Mouse (Mus musculus) splenic B cell, adult 2 months (primary cell): ENCODE data around the gene Tcea3.

ENCODE experiments used
- DNase-seq: peaks from one replicate; pipeline ENCODE4 v3.0.0-alpha.2; 2011; ENCODE audit warnings: low read depth, low spot score
- H3K27me3 ChIP-seq: 2 replicates; pipeline ENCODE4 v1.6.1; 2012; ENCODE audit warnings: mild to moderate bottlenecking, low read length, moderate library complexity, mixed read lengths; ENCODE audit not compliant: control insufficient read depth, poor library complexity, insufficient read depth, severe bottlenecking
- H3K36me3 ChIP-seq: 2 replicates; pipeline ENCODE4 v1.6.1; 2012; ENCODE audit warnings: mild to moderate bottlenecking, low read length, moderate library complexity, mixed read lengths; ENCODE audit not compliant: control insufficient read depth, poor library complexity, insufficient read depth, severe bottlenecking

The Tcea3 gene

GRCm38 (mm10) chr4:136247386-136247728 lies 172 bp upstream of the Tcea3 start:
- no peaks in the 10 kb centered on the region; the same call in 1 of the 2 replicates for H3K27me3 ChIP-seq
- no peaks in the 10 kb centered on the region for H3K36me3 ChIP-seq
- no peak for DNase-seq

DNA sequence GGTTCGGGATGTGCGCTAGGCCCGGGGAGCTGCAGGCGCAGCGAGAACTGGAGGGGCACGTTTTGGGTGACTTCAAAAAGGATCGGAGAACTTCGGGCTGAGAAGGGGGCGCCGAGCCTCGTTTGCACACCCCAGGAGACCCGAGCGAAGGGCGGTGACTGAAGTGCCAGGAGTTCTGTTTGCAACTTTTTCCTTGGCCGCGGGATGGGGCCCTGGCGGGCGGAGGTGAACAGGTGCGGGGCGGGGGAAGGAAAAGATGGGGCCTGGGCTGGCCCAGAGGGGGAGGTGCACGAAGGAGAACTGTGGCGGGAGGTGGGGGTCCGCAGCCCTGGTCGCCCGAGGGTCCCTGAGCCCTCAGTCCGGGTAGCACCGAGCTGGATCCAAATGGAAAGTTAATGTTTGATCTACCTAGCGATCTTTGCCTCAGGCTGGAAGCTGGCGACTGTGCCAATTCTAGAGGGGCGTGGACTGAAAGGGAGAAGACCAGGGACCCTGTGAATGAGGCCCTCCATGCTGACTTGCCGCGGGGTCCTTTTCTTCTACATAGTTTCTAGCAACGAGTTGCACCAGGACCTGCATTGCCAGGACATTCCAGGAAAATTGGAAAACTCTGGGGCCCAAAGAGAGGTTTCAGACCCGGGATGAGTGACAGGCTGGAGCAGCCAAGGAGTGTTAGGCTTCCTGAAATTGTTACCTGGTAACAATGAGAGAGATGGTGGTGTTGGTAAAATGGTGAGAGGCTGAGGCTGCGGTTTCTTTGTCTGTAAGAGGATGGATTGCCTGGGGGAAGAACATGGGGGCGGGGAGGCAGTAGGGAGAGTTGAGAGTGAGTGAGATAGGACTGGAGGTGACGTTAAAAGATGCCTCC lies 1.2 kb downstream of the Tcea3 start:
- DNase-seq = no peak

DNA sequence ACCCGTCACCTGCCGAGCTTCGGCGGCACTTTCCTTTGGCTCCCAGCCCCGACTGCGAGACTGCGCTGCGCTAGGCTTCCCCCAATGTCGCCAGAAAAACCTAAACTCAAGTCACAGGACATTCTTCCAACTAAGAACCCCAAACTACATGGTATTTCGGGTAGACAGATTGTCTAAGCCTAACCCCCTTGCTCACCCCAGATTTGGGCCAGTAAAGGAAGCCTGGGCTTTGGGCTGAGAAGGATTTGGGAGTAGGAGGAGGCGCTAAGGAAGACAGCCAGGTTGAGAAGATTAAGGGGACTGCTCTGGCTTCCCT lies 1.8 kb downstream of the Tcea3 start:
- DNase-seq = no peak
- Histone ChIP-seq H3K36me3 (no peaks in the 10 kb centered on the region), H3K27me3 (no peaks in the 10 kb centered on the region; the same call in 1 of the 2 replicates)

More for the DNA sequence above, 1.2 kb downstream of the Tcea3 start:
- Histone ChIP-seq H3K36me3 (no peaks in the 10 kb centered on the region), H3K27me3 (no peaks in the 10 kb centered on the region; the same call in 1 of the 2 replicates)

- Histone ChIP-seq H3K36me3 (no peaks in the 10 kb centered on the region), H3K27me3 (no peaks in the 10 kb centered on the region; the same call in 1 of the 2 replicates)
- no peak for DNase-seq
These were observed 2.3 kb downstream of the Tcea3 start for GRCm38 (mm10) chr4:136249780-136250179.

DNA sequence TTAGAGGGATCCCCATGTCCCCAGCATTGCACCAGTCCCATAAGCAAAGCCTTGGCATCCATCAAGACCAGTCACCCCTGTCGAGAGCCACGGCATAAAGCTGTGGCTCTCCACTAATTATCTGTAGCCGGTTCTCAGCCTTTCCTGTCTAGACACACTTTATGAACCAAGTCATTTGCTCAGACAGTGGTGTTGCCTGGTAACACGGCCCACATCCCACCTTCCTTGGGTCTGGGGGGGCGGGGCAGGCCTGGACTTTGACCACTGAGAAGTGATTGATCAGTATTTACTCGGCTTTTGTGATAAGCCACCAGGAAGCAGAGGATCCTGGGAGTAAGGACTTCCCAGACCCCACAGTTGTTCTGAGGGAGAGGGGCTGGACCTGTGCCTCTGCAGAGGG lies 8.4 kb downstream of the Tcea3 start:
- DNase-seq = no peak
- no peaks in the 10 kb centered on the region for H3K27me3 ChIP-seq
- H3K36me3 ChIP-seq = no peaks in the 10 kb centered on the region

GRCm38 (mm10) chr4:136256696-136257095 lies 9.2 kb downstream of the Tcea3 start:
- Histone ChIP-seq H3K36me3 (no peaks in the 10 kb centered on the region), H3K27me3 (no peaks in the 10 kb centered on the region)
- no peak for DNase-seq

GRCm38 (mm10) chr4:136259916-136260315 lies 12.4 kb downstream of the Tcea3 start:
- Histone ChIP-seq H3K36me3 (no peaks in the 10 kb centered on the region), H3K27me3 (no peaks in the 10 kb centered on the region)
- no peak for DNase-seq

GRCm38 (mm10) chr4:136260491-136261180 lies 13.1 kb downstream of the Tcea3 start:
- DNase-seq = peak; percentile 91
- no peaks in the 10 kb centered on the region for H3K27me3 ChIP-seq
- no peaks in the 10 kb centered on the region for H3K36me3 ChIP-seq

DNA sequence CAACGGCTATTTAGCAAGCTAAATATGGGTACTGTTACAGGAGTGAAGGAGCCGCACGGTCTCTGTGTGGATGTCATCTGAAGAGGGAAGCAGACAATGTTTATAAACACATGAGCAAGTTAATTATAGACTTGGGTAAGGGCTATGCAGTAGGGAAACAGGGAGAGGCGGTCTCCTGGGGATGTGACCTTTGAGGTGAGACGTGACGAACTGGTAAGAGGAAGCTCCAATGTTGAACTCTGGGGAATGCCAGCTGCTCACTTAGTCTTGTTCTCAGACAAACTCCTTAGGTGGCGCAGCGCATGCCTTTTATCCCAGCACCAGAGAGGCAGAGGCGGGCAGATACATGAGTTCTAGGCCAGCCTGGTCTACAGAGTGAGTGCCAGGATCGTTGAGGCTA lies 14.4 kb downstream of the Tcea3 start:
- Histone ChIP-seq H3K36me3 (no peaks in the 10 kb centered on the region), H3K27me3 (no peaks in the 10 kb centered on the region)
- peak; percentile 65 for DNase-seq

- DNase-seq = no peak
- Histone ChIP-seq H3K36me3 (no peaks in the 10 kb centered on the region), H3K27me3 (no peaks in the 10 kb centered on the region)
These were observed 16.0 kb downstream of the Tcea3 start for GRCm38 (mm10) chr4:136263555-136263954.

DNA sequence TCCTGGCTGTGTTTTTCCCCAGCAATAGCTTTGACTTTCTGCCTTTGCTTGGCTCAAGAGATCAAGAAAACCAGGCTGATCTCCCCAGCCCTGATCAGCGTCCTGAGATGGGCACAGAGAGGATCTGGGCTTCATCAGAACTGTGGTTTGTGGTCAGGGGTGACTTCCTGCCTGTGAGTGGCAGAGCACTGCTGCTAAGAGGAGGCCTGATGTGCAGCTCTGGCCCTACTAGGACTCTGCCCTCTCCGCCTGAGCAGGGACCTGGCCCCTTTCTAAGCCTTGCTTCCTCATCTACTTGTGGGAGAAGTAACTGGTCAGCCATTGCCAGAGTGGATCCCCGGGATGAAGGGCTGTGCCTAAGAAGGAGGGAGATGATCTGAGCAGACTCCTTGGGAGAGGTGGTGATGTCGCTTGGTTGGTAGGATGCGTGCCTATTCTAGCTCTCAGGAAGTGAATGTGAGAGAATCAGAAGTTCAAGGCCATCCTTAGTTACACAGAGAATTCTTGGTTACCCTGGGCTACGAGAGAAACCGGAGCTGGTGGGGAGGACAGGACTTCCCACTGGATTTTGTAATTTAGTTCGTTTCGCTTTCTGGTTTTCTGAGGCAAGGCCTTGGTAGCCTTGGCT lies 19.3 kb downstream of the Tcea3 start:
- no peaks in the 10 kb centered on the region for H3K27me3 ChIP-seq
- DNase-seq = peak; percentile 81
- H3K36me3 ChIP-seq = no peaks in the 10 kb centered on the region

- H3K27me3 ChIP-seq = no peaks in the 10 kb centered on the region
- DNase-seq = no peak
- no peaks in the 10 kb centered on the region for H3K36me3 ChIP-seq
These were observed 21.4 kb downstream of the Tcea3 start for GRCm38 (mm10) chr4:136268912-136269311.

DNA sequence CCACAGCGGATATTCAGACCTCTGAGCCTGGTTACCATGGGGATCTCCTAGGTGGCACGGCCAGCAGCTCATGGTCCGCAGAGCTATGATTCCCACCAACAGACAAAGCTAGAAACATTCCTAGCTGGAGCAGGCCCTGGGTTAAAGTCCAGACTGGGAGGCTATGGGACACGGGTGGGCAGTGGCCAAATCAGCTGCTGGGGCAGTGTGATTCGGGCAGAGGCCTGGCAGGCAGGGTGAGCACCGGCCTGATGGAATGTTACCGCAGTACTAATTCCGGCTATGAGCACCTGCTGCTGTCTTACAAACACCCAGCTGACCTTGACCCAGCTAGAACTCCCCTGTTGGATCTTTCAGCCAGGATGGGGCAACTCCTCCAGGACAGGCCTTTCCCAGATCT lies 23.1 kb downstream of the Tcea3 start:
- no peak for DNase-seq
- H3K27me3 ChIP-seq = no peaks in the 10 kb centered on the region

GRCm38 (mm10) chr4:136281097-136281496 lies 33.6 kb downstream of the Tcea3 start:
- DNase-seq = no peak
- H3K36me3 ChIP-seq = no peaks in the 10 kb centered on the region
- H3K27me3 ChIP-seq = no peaks in the 10 kb centered on the region

More for the DNA sequence above, 23.1 kb downstream of the Tcea3 start:
- H3K36me3 ChIP-seq = no peaks in the 10 kb centered on the region

- DNase-seq = no peak
- H3K36me3 ChIP-seq = no peaks in the 10 kb centered on the region
- H3K27me3 ChIP-seq = no peaks in the 10 kb centered on the region
These were observed 34.1 kb downstream of the Tcea3 start for GRCm38 (mm10) chr4:136281611-136282010.
